Mouse (Mus musculus): ENCODE measurements around the gene Diaph3.

- TF ChIP-seq CTCF (IDR thresholded peaks at IDR 0.05; ENCODE audit: low read depth), result no peak
- no peak for TF ChIP-seq EP300 (IDR thresholded peaks at IDR 0.05; ENCODE audit: low read depth)
Observed at GRCm38 (mm10) chr14:86721768-86722167, 419.3 kb downstream of the Diaph3 start.

Data from heart, postnatal 0 days (tissue).